Mouse (Mus musculus): ENCODE measurements at regions not wholly inside any gene's neighbourhood (a gene's known extent, or its start where the extent isn't known, plus 50 kb on each side); places are given as distances from the start of the nearest gene placed in this dataset.

DNA sequence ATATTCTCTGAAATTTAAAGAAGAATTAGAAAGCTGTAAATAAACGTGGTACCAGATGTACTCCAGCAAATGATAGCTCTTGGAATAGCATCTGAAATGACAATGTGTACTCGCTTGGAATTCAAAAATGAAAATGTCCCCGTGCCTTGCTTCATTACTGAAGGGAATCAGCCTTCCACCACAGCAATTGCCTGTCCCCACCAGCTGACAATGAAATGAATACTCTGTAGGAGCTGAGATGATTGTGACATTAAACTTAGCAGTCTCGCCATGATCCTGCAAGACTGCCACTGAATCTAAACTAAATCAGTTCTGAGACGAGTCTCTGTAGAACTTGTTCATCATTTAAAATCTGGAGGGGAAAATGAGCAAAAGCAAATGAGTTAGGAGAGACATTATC lies 104.9 kb upstream of the Slc13a1 start:
- DNase-seq: no peak
- intact Hi-C loops (cut with DNase I): no loop called here

DNA sequence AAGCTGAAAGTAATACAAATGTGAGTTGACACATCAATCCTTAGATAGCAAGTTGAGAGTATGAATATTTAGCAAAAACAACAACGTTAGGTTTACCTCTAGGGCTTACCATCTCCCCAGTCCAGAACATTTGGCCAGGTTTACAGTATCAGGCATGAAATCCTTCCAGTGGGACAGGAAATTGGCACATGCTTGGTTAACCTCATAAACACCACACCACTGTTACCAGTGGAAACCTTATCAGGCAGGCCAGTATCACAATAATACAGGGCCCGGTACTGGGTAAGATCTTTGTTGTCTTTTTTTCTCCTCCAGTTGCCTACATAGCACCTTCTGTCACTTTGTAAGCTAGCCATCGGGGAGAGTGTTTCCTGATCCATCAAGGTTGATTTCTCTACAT lies 101.7 kb upstream of the Slc13a1 start:
- intact Hi-C loops (cut with DNase I): no loop called here
- DNase-seq: no peak

DNA sequence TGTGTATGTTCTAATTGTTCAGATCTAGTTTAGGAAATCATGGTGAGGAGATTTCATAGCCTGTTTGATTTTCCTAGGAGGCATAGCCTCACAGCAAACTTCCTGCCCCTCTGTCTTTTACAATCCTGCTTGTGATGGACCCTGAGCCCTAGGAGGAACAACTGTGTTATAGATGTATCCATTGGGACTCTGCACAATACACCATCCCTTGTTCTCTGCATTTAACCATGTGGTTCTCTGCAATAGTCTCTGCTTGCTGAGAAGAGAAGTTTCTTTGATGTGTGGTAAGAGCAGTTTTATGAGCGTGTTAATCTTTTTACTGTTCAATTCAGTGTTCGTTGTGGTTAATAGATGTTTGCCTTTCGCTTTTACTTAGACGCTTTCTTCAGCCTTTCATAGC lies 95.9 kb upstream of the Slc13a1 start:
- intact Hi-C loops (cut with DNase I): no loop called here
- no peak for DNase-seq

DNA sequence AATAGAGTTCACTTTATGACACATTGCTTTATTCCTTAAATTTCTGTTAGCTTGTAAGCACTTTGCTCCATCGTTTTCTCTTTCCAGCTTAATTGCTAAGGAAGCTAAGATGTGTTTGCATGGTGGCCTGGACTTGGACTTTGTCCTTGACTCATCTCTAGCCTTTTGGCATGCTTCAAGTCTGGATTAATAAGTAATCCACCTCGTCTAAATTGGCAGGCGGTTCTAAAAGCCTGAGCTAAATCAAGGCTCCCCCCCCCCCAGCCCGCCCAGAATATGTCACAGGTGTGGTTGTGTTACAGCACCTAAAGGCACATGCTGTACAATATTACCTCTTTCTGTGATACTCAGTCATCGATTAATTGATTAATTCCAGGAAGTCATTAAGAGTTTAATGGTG lies 94.7 kb upstream of the Slc13a1 start:
- no peak for DNase-seq
- intact Hi-C loops (cut with DNase I): no loop called here

- intact Hi-C loops (cut with DNase I): no loop called here
- no peak for DNase-seq
Observed at GRCm38 (mm10) chr6:24245591-24245990, 77.7 kb upstream of the Slc13a1 start.

- no peak for DNase-seq
- intact Hi-C loops (cut with DNase I): no loop called here
Observed at GRCm38 (mm10) chr6:24238541-24238940, 70.6 kb upstream of the Slc13a1 start.

DNA sequence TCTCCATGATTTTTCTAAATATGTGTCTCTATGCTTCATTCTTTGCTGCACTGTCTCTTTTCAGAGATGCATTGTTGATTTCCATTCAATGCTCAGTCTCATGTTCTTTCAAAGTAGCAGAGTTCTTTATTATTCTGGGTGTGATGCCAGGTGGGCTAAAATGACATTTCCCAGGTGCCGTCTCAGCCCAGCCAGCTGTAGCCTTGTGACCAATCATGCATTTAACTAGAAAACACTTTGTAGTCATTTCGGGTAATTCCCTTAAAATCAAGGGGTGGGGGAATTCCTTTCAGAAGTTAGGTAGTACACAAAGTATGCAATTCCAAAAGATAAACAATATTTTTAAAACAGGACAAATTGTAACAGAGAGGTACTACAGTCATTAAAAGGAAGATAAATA lies 70.2 kb upstream of the Slc13a1 start:
- no peak for DNase-seq
- intact Hi-C loops (cut with DNase I): no loop called here

- no peak for DNase-seq
- intact Hi-C loops (cut with DNase I): no loop called here
Observed at GRCm38 (mm10) chr6:24233626-24234025, 65.7 kb upstream of the Slc13a1 start.

GRCm38 (mm10) chr6:24220589-24220988 lies 52.7 kb upstream of the Slc13a1 start:
- DNase-seq: no peak
- intact Hi-C loops (cut with DNase I): no loop called here

- no peak for DNase-seq
- intact Hi-C loops (cut with DNase I): no loop called here
Observed at GRCm38 (mm10) chr6:24219882-24220522, 52.1 kb upstream of the Slc13a1 start.
